Mouse (Mus musculus) midbrain, embryonic 14.5 days (tissue): ENCODE measurements at regions not wholly inside any gene's neighbourhood (a gene's known extent, or its start where the extent isn't known, plus 50 kb on each side); places are given as distances from the start of the nearest gene placed in this dataset.
"Not testable (repeated sequence)": the region's sequence is repeated elsewhere in the genome, so short reads cannot be mapped to it uniquely, and the experiment has no call there.

Experiments used
- ATAC-seq: fragments of 200-750 bp; cut with Nextera tagmentation; 2 replicates; pipeline ENCODE4 v1.8.0; 2017; ENCODE audit warnings: moderate number of reproducible peaks, moderate library complexity; ENCODE audit not compliant: low FRiP score, low TSS enrichment
- DNase-seq: peaks from one replicate; pipeline ENCODE4 v3.0.0-alpha.2; 2015
- H3K27ac ChIP-seq: fragments of 300-500 bp; sonication (generic); replicated peaks from 2 replicates; pipeline ENCODE4 v1.5.1; 2014; ENCODE audit warnings: mild to moderate bottlenecking, low read depth, low read length, moderate library complexity
- H3K27me3 ChIP-seq: fragments of 300-500 bp; sonication (generic); 2 replicates; pipeline ENCODE4 v1.6.1; 2014; ENCODE audit warnings: low read length, control low read depth, mixed read lengths; ENCODE audit not compliant: control insufficient read depth, insufficient read depth
- H3K36me3 ChIP-seq: fragments of 300-500 bp; sonication (generic); 2 replicates; pipeline ENCODE4 v1.6.1; 2014; ENCODE audit warnings: low read length, control low read depth; ENCODE audit not compliant: control insufficient read depth, insufficient read depth
- H3K4me1 ChIP-seq: fragments of 300-500 bp; sonication (generic); 2 replicates; pipeline ENCODE4 v1.6.1; 2014; ENCODE audit warnings: mild to moderate bottlenecking, antibody characterized with exemption, low read length, control low read depth; ENCODE audit not compliant: control insufficient read depth, insufficient read depth
- H3K4me2 ChIP-seq: fragments of 300-500 bp; sonication (generic); 2 replicates; pipeline ENCODE4 v1.6.1; 2014; ENCODE audit warnings: mild to moderate bottlenecking, low read length, moderate library complexity
- H3K4me3 ChIP-seq: fragments of 300-500 bp; sonication (generic); replicated peaks from 2 replicates; pipeline ENCODE4 v1.5.1; 2014; ENCODE audit warnings: low read depth, low read length
- H3K9ac ChIP-seq: fragments of 300-500 bp; sonication (generic); replicated peaks from 2 replicates; pipeline ENCODE4 v1.6.1; 2014; ENCODE audit warnings: mild to moderate bottlenecking, low read length, moderate library complexity
- H3K9me3 ChIP-seq: fragments of 300-500 bp; sonication (generic); 2 replicates; pipeline ENCODE4 v1.6.1; 2016; ENCODE audit warnings: low read length, control low read depth, mixed read lengths; ENCODE audit not compliant: control insufficient read depth
- WGBS: fragments of 180-500 bp; shearing (Covaris S2); extraction: QIAGEN DNeasy Blood & Tissue Kit; methylation state at CpG from one replicate; pipeline ENCODE4 v1.1.7; 2014; 5-methylcytosine and 5-hydroxymethylcytosine counted together

DNA sequence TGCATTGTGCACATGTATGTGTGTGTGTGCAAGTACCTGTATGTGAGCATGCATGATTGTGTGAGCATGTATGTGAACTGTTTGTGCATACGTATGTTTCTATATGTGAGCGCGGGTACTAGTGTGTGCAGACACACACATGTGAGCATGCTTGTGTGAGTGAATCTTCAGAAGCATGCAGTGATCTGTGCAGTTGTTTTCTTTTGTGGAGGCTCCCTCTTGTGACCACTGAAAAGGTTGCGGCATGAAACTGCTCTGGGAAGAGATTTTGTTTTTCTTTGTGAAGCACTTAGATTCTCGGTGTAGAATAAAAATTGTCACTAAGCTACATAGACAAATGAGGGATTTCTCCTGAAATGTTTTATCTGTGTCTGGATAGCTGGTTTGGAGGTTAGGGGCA, 189.2 kb upstream of the Rapgef5 start:
- not testable (repeated sequence) for H3K9ac ChIP-seq, H3K4me3 ChIP-seq, H3K9me3 ChIP-seq, H3K4me1 ChIP-seq, H3K27ac ChIP-seq, H3K4me2 ChIP-seq, DNase-seq, H3K27me3 ChIP-seq, H3K36me3 ChIP-seq
- WGBS, result 44% methylated on average over 5 of the region's 5 CpGs
- ATAC-seq, result peak; percentile 64; the same call in 1 of the 2 replicates

DNA sequence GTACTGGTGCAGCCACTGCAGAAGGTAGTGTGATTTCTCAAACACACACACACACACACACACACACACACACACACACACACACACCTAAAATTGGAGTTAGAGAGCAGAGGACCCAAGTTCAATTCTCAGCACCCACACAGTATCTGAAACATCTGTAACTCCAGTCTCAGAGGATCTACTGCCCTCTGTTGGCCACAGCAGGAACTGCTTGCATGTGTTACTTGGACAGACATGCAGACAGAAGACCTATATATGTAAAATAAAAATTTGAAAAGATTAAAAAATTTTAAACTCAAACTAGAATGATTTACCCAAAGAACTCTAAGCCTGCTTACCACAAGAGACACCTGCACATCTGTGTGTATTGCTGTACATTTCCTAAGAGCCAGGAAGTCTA, 185.9 kb upstream of the Rapgef5 start:
- Histone ChIP-seq H3K9me3 (no peaks in the 10 kb centered on the region), H3K4me3 (no peak overlapping the region)
- no peak for ATAC-seq

DNA sequence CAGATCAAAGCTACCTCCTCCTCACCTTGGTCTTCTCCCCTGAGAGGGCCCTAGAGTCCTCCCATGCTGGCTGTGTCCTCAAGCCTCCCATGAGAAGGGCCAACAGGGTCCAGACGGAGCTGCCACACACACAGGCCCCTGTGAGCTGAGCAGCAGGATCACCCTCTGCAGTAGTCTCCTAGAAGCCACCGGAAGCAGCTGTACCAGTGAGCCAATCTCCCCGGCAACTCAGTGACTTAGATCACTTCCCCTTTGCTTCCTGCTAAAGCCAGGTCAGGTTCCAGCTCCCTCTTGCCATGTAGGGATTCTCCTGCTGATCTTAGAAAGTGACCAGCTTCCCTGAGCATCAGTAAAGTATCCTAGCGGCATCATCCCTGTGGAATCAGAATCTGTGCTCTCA, 179.4 kb upstream of the Rapgef5 start:
- no peak overlapping the region for H3K4me3 ChIP-seq
- no peaks in the 10 kb centered on the region for H3K36me3 ChIP-seq
- H3K4me1 ChIP-seq, result peaks cover 20% of the 10 kb centered on the region
- DNase-seq (no peak), ATAC-seq (no peak)
- no peak overlapping the region; the same call in 1 of the 2 replicates for H3K27ac ChIP-seq
- no peak overlapping the region for H3K4me2 ChIP-seq
- no peaks in the 10 kb centered on the region for H3K27me3 ChIP-seq
- 67% methylated on average over 4 of the region's 4 CpGs for WGBS
- H3K9me3 ChIP-seq, result no peaks in the 10 kb centered on the region
- no peak overlapping the region for H3K9ac ChIP-seq

More for the DNA sequence above, 185.9 kb upstream of the Rapgef5 start:
- no peak for DNase-seq
- Histone ChIP-seq H3K4me2 (no peak overlapping the region), H3K4me1 (no peaks in the 10 kb centered on the region), H3K27ac (no peak overlapping the region), H3K27me3 (no peaks in the 10 kb centered on the region), H3K36me3 (no peaks in the 10 kb centered on the region), H3K9ac (no peak overlapping the region)

DNA sequence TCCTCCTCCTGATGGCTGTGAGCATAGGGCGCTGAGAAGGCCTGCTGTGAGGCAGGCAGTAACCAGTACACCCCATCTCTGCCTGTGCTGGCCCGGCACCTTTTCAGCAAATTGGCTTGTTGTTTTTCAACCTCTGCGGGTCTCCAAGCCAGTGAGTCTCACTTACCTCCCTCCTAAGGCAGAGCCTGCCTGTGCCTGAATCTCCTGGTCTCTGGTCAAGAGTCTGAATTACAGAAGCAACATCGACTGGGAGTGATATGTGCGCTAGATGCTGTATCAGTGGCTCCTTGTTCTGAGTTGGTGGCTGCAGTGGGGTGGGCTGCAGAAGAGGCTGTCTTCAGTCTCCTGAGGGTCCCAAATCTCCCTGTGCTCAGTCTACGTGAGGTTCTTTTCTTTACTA, 174.0 kb upstream of the Rapgef5 start:
- DNase-seq (no peak), ATAC-seq (no peak)
- Histone ChIP-seq H3K27me3 (no peaks in the 10 kb centered on the region), H3K27ac (peak overlapping the region; percentile 71), H3K4me1 (peaks cover 57% of the 10 kb centered on the region), H3K36me3 (no peaks in the 10 kb centered on the region), H3K9ac (no peak overlapping the region), H3K9me3 (no peaks in the 10 kb centered on the region), H3K4me3 (no peak overlapping the region), H3K4me2 (no peak overlapping the region)
- WGBS, result 31% methylated on average over 6 of the region's 6 CpGs

DNA sequence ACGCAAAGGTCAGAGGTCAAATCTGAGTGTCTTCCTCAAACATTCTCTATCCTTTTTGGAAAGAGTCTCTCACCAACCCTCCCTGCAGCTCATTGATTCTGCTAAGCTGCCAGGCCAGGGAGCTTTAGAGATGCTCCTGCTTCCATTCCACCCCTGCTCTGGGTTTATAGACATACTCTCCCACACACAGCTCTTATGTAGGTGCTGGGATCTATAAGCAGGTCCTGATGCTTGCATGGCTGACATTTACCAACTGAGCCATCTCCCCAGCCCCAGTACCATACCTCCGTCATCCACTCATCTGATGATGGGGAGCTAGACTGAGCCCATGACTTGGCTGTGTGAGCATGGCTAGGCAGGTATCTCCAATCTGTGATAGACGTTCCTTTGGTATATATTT, 173.2 kb upstream of the Rapgef5 start:
- no peak for ATAC-seq
- no peak overlapping the region for H3K4me2 ChIP-seq
- no peak overlapping the region for H3K4me3 ChIP-seq
- peak overlapping the region; percentile 71 for H3K27ac ChIP-seq
- WGBS, result 74% methylated on average over 3 of the region's 3 CpGs
- H3K9me3 ChIP-seq, result no peaks in the 10 kb centered on the region
- peaks cover 61% of the 10 kb centered on the region for H3K4me1 ChIP-seq
- no peaks in the 10 kb centered on the region for H3K36me3 ChIP-seq
- DNase-seq, result no peak
- no peaks in the 10 kb centered on the region for H3K27me3 ChIP-seq
- no peak overlapping the region for H3K9ac ChIP-seq

DNA sequence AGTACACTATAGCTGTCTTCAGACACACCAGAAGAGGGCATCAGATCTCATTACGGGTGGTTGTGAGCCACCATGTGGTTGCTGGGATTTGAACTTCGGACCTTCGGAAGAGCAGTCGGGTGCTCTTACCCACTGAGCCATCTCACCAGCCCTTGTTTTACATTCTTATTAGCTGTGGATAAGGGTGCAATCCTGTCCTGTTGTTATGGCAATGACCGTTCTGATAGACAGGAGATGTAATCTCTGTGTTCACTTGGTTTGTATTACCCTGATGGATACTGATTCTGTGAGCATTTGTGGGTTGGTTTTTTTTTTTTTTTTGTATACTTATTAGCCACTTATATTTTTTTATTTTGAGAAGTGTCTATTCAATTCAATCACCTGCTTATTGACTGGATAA, 172.7 kb upstream of the Rapgef5 start:
- not testable (repeated sequence) for H3K9me3 ChIP-seq, ATAC-seq, H3K4me3 ChIP-seq, H3K4me2 ChIP-seq, H3K27me3 ChIP-seq, H3K9ac ChIP-seq, H3K36me3 ChIP-seq, DNase-seq
- H3K27ac ChIP-seq, result peak overlapping the region; percentile 71
- peaks cover 61% of the 10 kb centered on the region for H3K4me1 ChIP-seq
- 28% methylated on average over 4 of the region's 5 CpGs for WGBS

DNA sequence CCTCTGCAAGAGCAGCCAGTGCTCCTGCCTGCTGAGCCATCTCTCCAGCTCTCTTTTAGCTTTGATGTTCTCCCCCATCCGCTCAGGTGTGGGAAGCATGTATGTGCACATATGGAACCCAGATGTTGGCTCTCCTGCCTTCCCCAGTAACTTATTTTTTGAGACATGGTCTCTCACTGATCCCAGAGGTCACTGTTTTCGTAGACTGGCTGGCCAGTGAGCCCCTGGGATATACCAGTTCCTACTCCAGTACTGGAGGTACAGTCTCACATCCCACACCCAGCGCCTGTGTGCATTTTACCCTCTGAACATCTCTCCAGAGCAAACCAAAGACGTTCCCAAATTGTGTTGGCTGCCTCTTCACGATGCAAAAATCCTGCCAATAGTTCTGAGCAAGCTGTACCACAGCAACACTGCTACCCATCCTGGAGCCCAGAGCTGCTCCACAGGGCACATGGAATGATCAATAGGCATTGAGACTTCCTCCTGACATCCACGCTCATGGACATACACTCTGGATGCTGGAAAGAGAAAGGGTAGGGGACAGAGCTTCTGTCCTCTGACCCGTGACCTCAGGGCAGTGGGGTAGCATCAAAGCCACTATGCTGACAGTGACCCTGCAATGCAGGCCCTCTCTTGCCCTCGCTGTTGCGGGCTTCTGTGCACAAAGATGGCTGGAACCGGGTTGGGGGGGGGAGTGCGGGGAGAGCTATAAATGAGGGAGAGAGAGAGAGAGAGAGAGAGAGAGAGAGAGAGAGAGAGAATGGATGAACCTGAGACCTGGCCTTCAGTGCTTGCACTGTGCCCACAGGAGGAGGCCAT, 171.8 kb upstream of the Rapgef5 start:
- no peaks in the 10 kb centered on the region for H3K27me3 ChIP-seq
- 10% methylated on average over 11 of the region's 11 CpGs for WGBS
- H3K4me2 ChIP-seq, result peak overlapping the region; percentile 54
- H3K27ac ChIP-seq, result peak overlapping the region; percentile 97
- peak; percentile 69 for ATAC-seq
- H3K4me1 ChIP-seq, result peaks cover 61% of the 10 kb centered on the region
- H3K4me3 ChIP-seq, result no peak overlapping the region
- peak overlapping the region; percentile 43 for H3K9ac ChIP-seq
- H3K36me3 ChIP-seq, result no peaks in the 10 kb centered on the region
- no peaks in the 10 kb centered on the region for H3K9me3 ChIP-seq
- DNase-seq, result peak; percentile 66

DNA sequence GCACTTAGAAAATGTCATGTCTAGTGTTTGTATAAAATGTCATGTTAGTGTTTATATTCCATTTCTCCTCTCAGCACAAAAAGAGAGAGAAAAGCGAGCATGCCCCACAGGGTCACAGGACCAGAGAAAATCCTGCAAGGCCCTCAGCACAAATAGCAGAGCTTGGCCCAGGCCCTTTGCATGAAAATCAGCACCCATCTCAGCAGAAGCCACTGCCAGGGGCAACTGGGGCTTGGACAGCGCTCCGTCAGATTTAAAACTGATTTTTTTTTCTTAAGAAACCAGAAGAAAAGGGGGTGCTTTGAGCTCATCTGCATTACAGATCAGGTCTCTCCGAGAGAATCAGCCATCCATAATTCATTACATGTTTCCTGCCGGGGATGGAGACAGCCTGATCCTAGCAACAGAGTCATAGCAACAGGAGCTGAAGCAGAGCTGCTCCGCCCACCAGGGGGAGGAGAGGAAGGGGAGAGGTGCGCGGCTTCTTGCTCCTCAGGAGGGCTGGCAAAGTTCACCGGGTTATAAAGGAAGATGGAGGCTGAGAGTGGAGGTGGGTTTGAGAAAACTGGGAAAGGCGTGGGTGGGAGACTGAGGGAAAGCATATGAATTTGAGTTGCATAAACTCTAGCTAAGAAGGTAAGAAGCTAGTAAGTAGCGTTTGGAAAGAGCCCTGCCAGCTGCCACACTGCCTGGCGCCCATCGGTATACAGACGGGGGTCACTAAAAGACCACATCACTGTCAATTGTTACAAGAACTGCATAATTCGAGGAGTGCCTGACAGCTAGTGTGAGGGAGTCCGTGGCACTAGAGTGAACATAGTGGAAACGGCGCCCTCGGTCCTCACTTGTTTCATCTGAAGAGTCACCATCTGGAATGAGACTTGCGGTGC, 170.9 kb upstream of the Rapgef5 start:
- ATAC-seq (peak; percentile 94), DNase-seq (peak; percentile 95)
- H3K4me1 ChIP-seq, result peaks cover 61% of the 10 kb centered on the region
- no peaks in the 10 kb centered on the region for H3K27me3 ChIP-seq
- no peaks in the 10 kb centered on the region for H3K36me3 ChIP-seq
- H3K4me2 ChIP-seq, result peak overlapping the region; percentile 54
- peak overlapping the region; percentile 97 for H3K27ac ChIP-seq
- peak overlapping the region; percentile 25 for H3K4me3 ChIP-seq
- peak overlapping the region; percentile 43 for H3K9ac ChIP-seq
- H3K9me3 ChIP-seq, result no peaks in the 10 kb centered on the region
- 4% methylated on average over 20 of the region's 20 CpGs for WGBS
